Mouse (Mus musculus) C2C12 (cell line): ENCODE measurements around the gene Lypd6b.

Source experiments
- CTCF ChIP-seq: IDR thresholded peaks from one replicate; pipeline ENCODE4 v1.5.1; 2011; ENCODE audit not compliant: control insufficient read depth, insufficient read depth, insufficient read length
- FOSL1 ChIP-seq: IDR thresholded peaks from one replicate; pipeline ENCODE4 v1.8.0; 2011; ENCODE audit warnings: mild to moderate bottlenecking, low read length; ENCODE audit not compliant: poor library complexity, insufficient read depth, severe bottlenecking
- MYOG ChIP-seq: IDR thresholded peaks from one replicate; pipeline ENCODE4 v1.6.1; 2011; ENCODE audit not compliant: control insufficient read depth, insufficient read length; ENCODE audit errors: extremely low read depth
- USF1 ChIP-seq: IDR thresholded peaks from one replicate; pipeline ENCODE4 v1.6.1; 2011; ENCODE audit warnings: low read depth, mild to moderate bottlenecking, control low read depth, moderate library complexity

- TF ChIP-seq CTCF (no peak), USF1 (no peak), FOSL1 (no peak), MYOG (no peak)
Measured at GRCm38 (mm10) chr2:49811420-49811819, 23.9 kb downstream of the Lypd6b start.
